In genomic region chr2:129824254-129824653, GRCm38 (mm10) we compare ENCODE assay signal across 10 mouse cellular contexts.
"Had no signal": no experiment of that assay in that cellular context is flagged by ENCODE, and none has a peak within 500 bp of the region (broad histone marks: within the 10 kb centered on the region; RNA-seq: fewer than 3 reads in every experiment).

No protein-coding gene starts in this region.

- H3K9ac ChIP-seq: limb, embryonic 13.5 days; liver, embryonic 14.5 days; midbrain, embryonic 12.5 days; neural tube, embryonic 13.5 days; stomach, embryonic 15.5 days had no signal

- ATAC-seq: midbrain, embryonic 16.5 days had no signal

- H3K4me1 ChIP-seq: limb, embryonic 13.5 days; midbrain, embryonic 12.5 days had no signal

- H3K4me3 ChIP-seq: limb, embryonic 13.5 days; midbrain, embryonic 12.5 days; neural tube, embryonic 13.5 days; stomach, embryonic 15.5 days had no signal

- H3K4me2 ChIP-seq: limb, embryonic 13.5 days; midbrain, embryonic 12.5 days; neural tube, embryonic 13.5 days; stomach, embryonic 15.5 days had no signal

- H3K27ac ChIP-seq: limb, embryonic 13.5 days; liver, embryonic 14.5 days; midbrain, embryonic 12.5 days; neural tube, embryonic 13.5 days; stomach, embryonic 15.5 days had no signal

- DNase-seq: left cerebral cortex, postnatal 4 days; lung, adult 18-20 months; right cerebral cortex, postnatal 14 days; thymus, postnatal 36 days had no signal

- H3K27me3 ChIP-seq: limb, embryonic 13.5 days; midbrain, embryonic 12.5 days; neural tube, embryonic 13.5 days; stomach, embryonic 15.5 days had no signal

- H3K9me3 ChIP-seq: limb, embryonic 13.5 days; midbrain, embryonic 12.5 days; neural tube, embryonic 13.5 days; stomach, embryonic 15.5 days had no signal
